Mouse (Mus musculus) MEL (cell line): ENCODE measurements around the gene Ctbs. TPM values are rescaled to one million over a fixed set of nuclear protein-coding genes. Genes with fewer than 3 reads are reported as not detected.

Experiments
- DNase-seq: peaks from one replicate; pipeline ENCODE4 v3.0.0; 2011; ENCODE audit warnings: low read depth, low spot score
- H3K27ac ChIP-seq: 2 replicates; pipeline ENCODE4 v1.5.1; 2012; ENCODE audit warnings: low read depth, mild to moderate bottlenecking, control low read depth, low read length, moderate library complexity; ENCODE audit not compliant: control insufficient read depth
- H3K27me3 ChIP-seq, 2 experiments: fragments of 150-350 bp in 1 of 2; sonication (generic) in 1 of 2; 2 replicates each; pipeline ENCODE4 v1.6.1; 2012; ENCODE audit warnings: low read length in 2 of 2, mild to moderate bottlenecking in 2 of 2, improper control_type of control experiment in 1 of 2, moderate library complexity in 1 of 2; ENCODE audit not compliant: insufficient read depth in 2 of 2, control insufficient read depth in 1 of 2
- H3K36me3 ChIP-seq, 2 experiments: 2 replicates each; pipeline ENCODE4 v1.6.1; 2012 to 2014; ENCODE audit warnings: low read length in 2 of 2, improper control_type of control experiment in 1 of 2, inconsistent platforms in 1 of 2, mild to moderate bottlenecking in 1 of 2; ENCODE audit not compliant: insufficient read depth in 2 of 2, control insufficient read depth in 1 of 2
- H3K4me1 ChIP-seq, 2 experiments: fragments of 150-350 bp in 1 of 2; sonication (generic) in 1 of 2; 2 replicates each; pipeline ENCODE4 v1.6.1; 2012; ENCODE audit warnings: low read length in 2 of 2, improper control_type of control experiment in 1 of 2, mild to moderate bottlenecking in 1 of 2; ENCODE audit not compliant: insufficient read depth in 2 of 2, control insufficient read depth in 1 of 2
- H3K4me3 ChIP-seq, 2 experiments: fragments of 150-350 bp in 1 of 2; sonication (generic) in 1 of 2; 2 replicates each; pipeline ENCODE4 v1.5.1; 2012; ENCODE audit warnings: low read depth in 2 of 2, low read length in 2 of 2, mild to moderate bottlenecking in 2 of 2, moderate library complexity in 2 of 2, control low read depth in 1 of 2, improper control_type of control experiment in 1 of 2; ENCODE audit not compliant: control insufficient read depth in 1 of 2, insufficient read depth in 1 of 2
- H3K79me2 ChIP-seq: 2 replicates; pipeline ENCODE4 v1.6.1; 2012; ENCODE audit warnings: mild to moderate bottlenecking, low read length, moderate library complexity; ENCODE audit not compliant: control insufficient read depth, poor library complexity, insufficient read depth
- H3K9ac ChIP-seq: 2 replicates; pipeline ENCODE4 v1.6.1; 2012; ENCODE audit warnings: low read depth, mild to moderate bottlenecking, control low read depth, low read length, moderate library complexity; ENCODE audit not compliant: control insufficient read depth, poor library complexity, severe bottlenecking
- H3K9me3 ChIP-seq: fragments of 150-350 bp; sonication (generic); replicated peaks from 2 replicates; pipeline ENCODE4 v1.6.1; 2012; ENCODE audit warnings: mild to moderate bottlenecking, low read length, improper control_type of control experiment, moderate library complexity; ENCODE audit not compliant: insufficient read depth
- E2F4 ChIP-seq: IDR thresholded peaks from 2 replicates; pipeline ENCODE4 v1.6.1; 2011; ENCODE audit warnings: low read depth, low read length, improper control_type of control experiment, borderline replicate concordance
- ELF1 ChIP-seq: IDR thresholded peaks from 2 replicates; pipeline ENCODE4 v1.6.1; 2014; ENCODE audit warnings: low read depth, mild to moderate bottlenecking, inconsistent platforms, low read length, improper control_type of control experiment, moderate library complexity
- GATA1 ChIP-seq: IDR thresholded peaks from 2 replicates; pipeline ENCODE4 v1.6.1; 2011; ENCODE audit warnings: low read depth, low read length, improper control_type of control experiment
- MAFK ChIP-seq: IDR thresholded peaks from 2 replicates; pipeline ENCODE4 v1.6.1; 2011; ENCODE audit warnings: low read depth, mild to moderate bottlenecking, low read length, improper control_type of control experiment, borderline replicate concordance
- MYB ChIP-seq: IDR thresholded peaks from 2 replicates; pipeline ENCODE4 v1.6.1; 2011; ENCODE audit warnings: mild to moderate bottlenecking, low read depth, low read length, improper control_type of control experiment
- MYC ChIP-seq: IDR thresholded peaks from 2 replicates; pipeline ENCODE4 v1.6.1; 2011; ENCODE audit warnings: low read depth, mild to moderate bottlenecking, low read length, improper control_type of control experiment, moderate library complexity
- NELFE ChIP-seq: IDR thresholded peaks from 2 replicates; pipeline ENCODE4 v1.6.1; 2011; ENCODE audit warnings: low read depth, low read length, improper control_type of control experiment
- NRF1 ChIP-seq: IDR thresholded peaks from 2 replicates; pipeline ENCODE4 v1.6.1; 2014; ENCODE audit warnings: low read depth, mild to moderate bottlenecking, inconsistent platforms, low read length, improper control_type of control experiment, moderate library complexity; ENCODE audit not compliant: poor library complexity, insufficient read depth, severe bottlenecking
- POLR2AphosphoS2 ChIP-seq: IDR thresholded peaks from 2 replicates; pipeline ENCODE4 v1.6.1; 2011; ENCODE audit warnings: low read length, improper control_type of control experiment
- POLR2AphosphoS5 ChIP-seq: IDR thresholded peaks from 2 replicates; pipeline ENCODE4 v1.6.1; 2012; ENCODE audit warnings: low read depth, borderline replicate concordance, mild to moderate bottlenecking, inconsistent platforms, low read length, moderate library complexity, mixed read lengths
- RCOR1 ChIP-seq: IDR thresholded peaks from 2 replicates; pipeline ENCODE4 v1.6.1; 2012; ENCODE audit warnings: low read depth, mild to moderate bottlenecking, inconsistent platforms, low read length, improper control_type of control experiment
- SIN3A ChIP-seq: IDR thresholded peaks from 2 replicates; pipeline ENCODE4 v1.6.1; 2012; ENCODE audit warnings: low read length, improper control_type of control experiment, inconsistent platforms
- TBP ChIP-seq: IDR thresholded peaks from 2 replicates; pipeline ENCODE4 v1.8.0; 2011; ENCODE audit warnings: low read depth, low read length, improper control_type of control experiment
- TCF12 ChIP-seq: IDR thresholded peaks from 2 replicates; pipeline ENCODE4 v1.6.1; 2014; ENCODE audit warnings: low read depth, mild to moderate bottlenecking, inconsistent platforms, low read length, improper control_type of control experiment, moderate library complexity
- UBTF ChIP-seq: IDR thresholded peaks from 2 replicates; pipeline ENCODE4 v1.6.1; 2012; ENCODE audit warnings: low read depth, mild to moderate bottlenecking, inconsistent platforms, low read length, improper control_type of control experiment, moderate library complexity, borderline replicate concordance; ENCODE audit not compliant: insufficient read depth
- USF2 ChIP-seq, 2 experiments: IDR thresholded peaks; 2 replicates each; pipeline ENCODE4 v1.6.1; 2011 to 2012; ENCODE audit warnings: improper control_type of control experiment in 2 of 2, low read length in 2 of 2, borderline replicate concordance in 1 of 2, inconsistent platforms in 1 of 2, low read depth in 1 of 2, mild to moderate bottlenecking in 1 of 2; ENCODE audit not compliant: insufficient read depth in 1 of 2
- ZNF384 ChIP-seq: IDR thresholded peaks from 2 replicates; pipeline ENCODE4 v1.6.1; 2012; ENCODE audit warnings: low read depth, mild to moderate bottlenecking, inconsistent platforms, low read length, improper control_type of control experiment
- polyA plus RNA-seq, 2 experiments: library from polyadenylated mRNA; stranded (reverse) in 1 of 2; unstranded in 1 of 2; fragments of >175 nt in 1 of 2; fragments of >200 nt in 1 of 2; gene quantifications; 2 replicates each; pipeline versions ENCODE4 v1.2.1 to v1.2.4; 2012; ENCODE audit warnings: low replicate concordance in 2 of 2, low read depth in 1 of 2; ENCODE audit not compliant: insufficient read length in 2 of 2, insufficient read depth in 1 of 2, missing spikeins in 1 of 2
- total RNA-seq: library from RNA; depleted of rRNA; stranded (reverse); fragments of 300-350 nt; gene quantifications from 2 replicates; pipeline ENCODE4 v1.2.3, GENCODE M21; 2012

The Ctbs gene
- total and polyA plus RNA-seq, 3 experiments, result 3.2 to 5.1 TPM; not detected in 1

GRCm38 (mm10) chr3:146473741-146474140 is 24.1 kb downstream of the Ctbs start:
- Histone ChIP-seq H3K36me3 (no peaks in the 10 kb centered on the region), H3K9me3 (no peaks in the 10 kb centered on the region), H3K4me1 (no peaks in the 10 kb centered on the region), H3K4me3 (no peak overlapping the region), H3K79me2 (no peaks in the 10 kb centered on the region), H3K27me3 (no peaks in the 10 kb centered on the region), H3K27ac (no peak overlapping the region), H3K9ac (no peak overlapping the region)
- DNase-seq, result no peak
- TF ChIP-seq TBP (no peak), GATA1 (no peak), UBTF (no peak), NRF1 (no peak), POLR2AphosphoS5 (no peak), MYB (no peak), POLR2AphosphoS2 (no peak), MAFK (no peak), NELFE (no peak), E2F4 (no peak)

- H3K9ac ChIP-seq, result no peak overlapping the region
- H3K36me3 ChIP-seq, result no peaks in the 10 kb centered on the region
- H3K4me1 ChIP-seq, result no peaks in the 10 kb centered on the region
- no peak overlapping the region for H3K4me3 ChIP-seq
- H3K27ac ChIP-seq, result no peak overlapping the region
- no peaks in the 10 kb centered on the region for H3K9me3 ChIP-seq
- no peaks in the 10 kb centered on the region for H3K27me3 ChIP-seq
- no peaks in the 10 kb centered on the region for H3K79me2 ChIP-seq
- no peak for DNase-seq
- TF ChIP-seq SIN3A, result no peak
- TF ChIP-seq RCOR1, result no peak
- no peak for TF ChIP-seq NRF1
- TF ChIP-seq POLR2AphosphoS5, result no peak
- TF ChIP-seq USF2 (IDR thresholded peaks at IDR 0.05; ENCODE audit: borderline replicate concordance in 1 of 2, insufficient read depth in 1 of 2, low read depth in 1 of 2, low read length in 2 of 2), result no peak
- TF ChIP-seq ZNF384, result no peak
- TF ChIP-seq TCF12, result no peak
- TF ChIP-seq E2F4, result no peak
- TF ChIP-seq ELF1, result no peak
- no peak for TF ChIP-seq MYC
Measured at GRCm38 (mm10) chr3:146474428-146474827, 24.8 kb downstream of the Ctbs start.
